Mouse (Mus musculus) spleen, adult 2 months (tissue): ENCODE measurements around the gene Bcor. TPM values are rescaled to one million over a fixed set of nuclear protein-coding genes. Genes with fewer than 3 reads are reported as not detected.

ENCODE experiments used
- DNase-seq, 2 experiments: peaks; one replicate each; pipeline versions ENCODE4 v3.0.0 to v3.0.0-alpha.2; 2012 to 2021; ENCODE audit warnings: low spot score in 2 of 2, low read depth in 1 of 2
- H3K27ac ChIP-seq: fragments of 200-500 bp; 2 replicates; pipeline ENCODE4 v1.5.1; 2012; ENCODE audit warnings: low read length, inconsistent platforms; ENCODE audit not compliant: insufficient read depth
- H3K27me3 ChIP-seq: fragments of 200-500 bp; 2 replicates; pipeline ENCODE4 v1.6.1; 2012; ENCODE audit warnings: mild to moderate bottlenecking, moderate library complexity, low read length, inconsistent platforms; ENCODE audit not compliant: control insufficient read depth, insufficient read depth
- H3K36me3 ChIP-seq: fragments of 200-500 bp; 2 replicates; pipeline ENCODE4 v1.6.1; 2012; ENCODE audit warnings: mild to moderate bottlenecking, low read length, inconsistent platforms; ENCODE audit not compliant: control insufficient read depth, insufficient read depth
- H3K4me1 ChIP-seq: fragments of 200-500 bp; 2 replicates; pipeline ENCODE4 v1.6.1; 2011; ENCODE audit warnings: inconsistent platforms; ENCODE audit not compliant: control insufficient read depth, insufficient read depth, insufficient read length
- H3K4me3 ChIP-seq: fragments of 200-500 bp; 2 replicates; pipeline ENCODE4 v1.5.1; 2011; ENCODE audit warnings: mild to moderate bottlenecking, inconsistent platforms; ENCODE audit not compliant: insufficient read depth, insufficient read length; ENCODE audit errors: extremely low read depth
- CTCF ChIP-seq: fragments of 200-500 bp; IDR thresholded peaks from 2 replicates; pipeline ENCODE4 v1.5.1; 2011; ENCODE audit warnings: mild to moderate bottlenecking, inconsistent platforms; ENCODE audit not compliant: insufficient read depth, insufficient read length, insufficient replicate concordance; ENCODE audit errors: extremely low read depth
- POLR2A ChIP-seq: fragments of 200-500 bp; IDR thresholded peaks from 2 replicates; pipeline ENCODE4 v1.6.1; 2011; ENCODE audit warnings: low read depth, low read length, inconsistent platforms
- WGBS: fragments of 180-500 bp; shearing (Covaris S2); methylation state at CpG from one replicate; pipeline ENCODE4 v1.1.7; 2018; 5-methylcytosine and 5-hydroxymethylcytosine counted together
- polyA plus RNA-seq: library from polyadenylated mRNA; depleted of rRNA; stranded (reverse); fragments of >200 nt; gene quantifications from 2 replicates; pipeline ENCODE4 v1.2.3, GENCODE M21; 2012

The Bcor gene
- polyA plus RNA-seq, 1 experiment = 12.8 TPM

- no peak for TF ChIP-seq CTCF
- TF ChIP-seq POLR2A = no peak
- peak overlapping the region; percentile 23 for H3K4me3 ChIP-seq
- no peaks in the 10 kb centered on the region for H3K36me3 ChIP-seq
- no peaks in the 10 kb centered on the region for H3K27me3 ChIP-seq
- WGBS = 10% methylated on average over 43 of the region's 43 CpGs
- peaks cover 11% of the 10 kb centered on the region for H3K4me1 ChIP-seq
- no peak overlapping the region for H3K27ac ChIP-seq
- DNase-seq = no peak
Measured at GRCm38 (mm10) chrX:12151269-12151995, 8.7 kb downstream of the Bcor start.

- DNase-seq = no peak
- no peaks in the 10 kb centered on the region for H3K36me3 ChIP-seq
- TF ChIP-seq POLR2A (no peak), CTCF (no peak)
- H3K27ac ChIP-seq = no peak overlapping the region
- H3K27me3 ChIP-seq = no peaks in the 10 kb centered on the region
- WGBS = 12% methylated on average over 7 of the region's 7 CpGs
- no peak overlapping the region for H3K4me3 ChIP-seq
- peaks cover 10% of the 10 kb centered on the region for H3K4me1 ChIP-seq
Measured at GRCm38 (mm10) chrX:12150425-12150824, 9.7 kb downstream of the Bcor start.

DNA sequence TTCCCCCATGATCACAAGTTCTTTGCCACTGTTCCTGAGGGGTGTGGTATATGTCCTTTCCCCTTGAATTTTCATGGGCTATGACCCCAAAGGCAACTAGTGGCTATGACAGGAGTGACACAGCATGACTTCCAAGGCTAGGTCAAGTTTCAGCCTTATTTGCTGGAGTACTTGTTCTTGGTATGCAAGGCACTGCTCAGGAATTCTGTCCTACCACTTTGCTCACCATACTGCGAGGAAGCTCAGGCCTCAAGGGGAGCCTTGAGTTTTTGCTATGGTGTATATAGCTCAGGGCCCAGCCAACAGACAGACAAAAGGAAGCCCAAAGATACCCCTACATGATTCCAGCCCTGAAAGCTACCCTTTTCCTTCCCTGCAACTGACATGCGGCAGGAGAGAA lies 13.9 kb downstream of the Bcor start:
- peaks cover 5% of the 10 kb centered on the region; the same call in 1 of the 2 replicates for H3K4me1 ChIP-seq
- no peak for DNase-seq
- no peak overlapping the region for H3K4me3 ChIP-seq
- H3K27me3 ChIP-seq = no peaks in the 10 kb centered on the region
- H3K27ac ChIP-seq = no peak overlapping the region
- WGBS = 79% methylated on average over 2 of the region's 2 CpGs
- TF ChIP-seq CTCF = no peak
- H3K36me3 ChIP-seq = no peaks in the 10 kb centered on the region

DNA sequence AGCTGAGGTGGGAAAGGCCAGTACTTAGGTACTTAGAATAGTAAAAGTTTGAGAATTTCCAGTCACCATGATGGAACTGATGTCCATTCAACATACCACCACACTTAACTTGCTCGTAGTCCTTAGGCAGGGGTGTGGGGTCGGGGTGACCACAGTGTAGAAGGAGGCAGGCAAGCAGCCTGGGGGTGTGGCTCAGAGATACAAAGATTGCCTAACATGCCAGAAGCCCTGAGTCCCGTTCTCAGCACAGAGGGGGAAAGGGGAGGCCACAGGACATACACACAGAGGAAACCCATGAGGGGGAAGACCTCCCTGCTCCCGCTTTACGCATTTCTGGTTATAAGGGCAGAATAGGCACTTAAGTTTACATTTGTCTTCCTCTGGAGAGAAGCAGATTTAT lies 17.3 kb downstream of the Bcor start:
- TF ChIP-seq POLR2A (no peak), CTCF (no peak)
- H3K27me3 ChIP-seq = no peaks in the 10 kb centered on the region
- H3K36me3 ChIP-seq = no peaks in the 10 kb centered on the region
- no peak overlapping the region for H3K27ac ChIP-seq
- no peaks in the 10 kb centered on the region for H3K4me1 ChIP-seq
- H3K4me3 ChIP-seq = no peak overlapping the region
- 69% methylated on average over 5 of the region's 5 CpGs for WGBS
- DNase-seq = no peak

- Histone ChIP-seq H3K27me3 (no peaks in the 10 kb centered on the region), H3K27ac (peak overlapping the region; percentile 33; the same call in 1 of the 2 replicates), H3K4me1 (peaks cover 2% of the 10 kb centered on the region; the same call in 1 of the 2 replicates), H3K36me3 (no peaks in the 10 kb centered on the region), H3K4me3 (peak overlapping the region; percentile 53)
- DNase-seq = no peak
- no peak for TF ChIP-seq POLR2A
- WGBS = 11% methylated on average over 51 of the region's 51 CpGs
Measured at GRCm38 (mm10) chrX:12140086-12140740, 19.9 kb downstream of the Bcor start.

GRCm38 (mm10) chrX:12138266-12138665 lies 21.9 kb downstream of the Bcor start:
- 36% methylated on average over 7 of the region's 7 CpGs for WGBS
- Histone ChIP-seq H3K27ac (no peak overlapping the region), H3K27me3 (no peaks in the 10 kb centered on the region), H3K36me3 (no peaks in the 10 kb centered on the region), H3K4me3 (no peak overlapping the region), H3K4me1 (peaks cover 5% of the 10 kb centered on the region; the same call in 1 of the 2 replicates)
- TF ChIP-seq CTCF = no peak
- DNase-seq = no peak

DNA sequence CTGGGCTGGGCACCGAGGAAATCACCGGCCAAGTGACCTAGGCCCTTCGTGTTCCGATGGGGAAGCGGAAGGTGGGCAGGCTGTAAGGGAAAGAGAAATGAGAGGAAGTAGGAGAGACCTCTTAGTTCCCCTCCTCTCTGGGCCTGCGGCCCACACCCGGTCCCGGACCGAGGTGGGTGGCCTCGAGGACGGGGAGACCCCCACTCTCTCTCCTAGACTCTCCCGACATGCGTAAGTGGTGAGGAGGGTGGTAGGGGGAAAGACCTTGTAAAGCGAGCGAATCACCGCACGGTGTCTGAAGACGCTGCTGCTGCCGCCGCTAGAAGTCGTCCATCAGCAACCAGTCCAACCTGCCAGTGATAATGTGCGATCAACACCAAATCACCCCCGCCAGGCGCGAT lies 23.0 kb downstream of the Bcor start:
- Histone ChIP-seq H3K27ac (peak overlapping the region; percentile 92), H3K27me3 (no peaks in the 10 kb centered on the region), H3K4me3 (peak overlapping the region; percentile 69), H3K36me3 (no peaks in the 10 kb centered on the region), H3K4me1 (peaks cover 8% of the 10 kb centered on the region; the same call in 1 of the 2 replicates)
- peak in 1 of 2 experiments; percentile 29 for DNase-seq
- no peak for TF ChIP-seq POLR2A
- TF ChIP-seq CTCF = no peak
- 7% methylated on average over 25 of the region's 25 CpGs for WGBS
